Mouse (Mus musculus): ENCODE data around the gene Eya2. TPM values are rescaled to one million over a fixed set of nuclear protein-coding genes. Genes with fewer than 3 reads are reported as not detected.

Gene Eya2
- polyA plus RNA-seq, 1 experiment from 2014 or later = 3.2 TPM

GRCm38 (mm10) chr2:165626826-165627225, 32.0 kb downstream of the Eya2 start:
- no peak overlapping the region for H3K27ac ChIP-seq
- no peak overlapping the region for H3K4me2 ChIP-seq
- H3K27me3 ChIP-seq = no peaks in the 10 kb centered on the region
- H3K4me1 ChIP-seq = peaks cover 7% of the 10 kb centered on the region; the same call in 1 of the 2 replicates
- no peaks in the 10 kb centered on the region for H3K36me3 ChIP-seq
- H3K9ac ChIP-seq = no peak overlapping the region
- H3K4me3 ChIP-seq = no peak overlapping the region
- 71% methylated on average over 6 of the region's 6 CpGs for WGBS
- H3K9me3 ChIP-seq = no peaks in the 10 kb centered on the region
- no peak for ATAC-seq (ENCODE audit: borderline replicate concordance, extremely low read depth, low FRiP score, low TSS enrichment)

GRCm38 (mm10) chr2:165627974-165628373, 33.1 kb downstream of the Eya2 start:
- no peak for ATAC-seq (ENCODE audit: borderline replicate concordance, extremely low read depth, low FRiP score, low TSS enrichment)
- Histone ChIP-seq H3K9ac (no peak overlapping the region), H3K4me1 (peaks cover 10% of the 10 kb centered on the region), H3K27me3 (no peaks in the 10 kb centered on the region), H3K36me3 (no peaks in the 10 kb centered on the region), H3K9me3 (no peaks in the 10 kb centered on the region), H3K4me2 (no peak overlapping the region), H3K27ac (no peak overlapping the region), H3K4me3 (no peak overlapping the region)
- 54% methylated on average over 6 of the region's 6 CpGs for WGBS

- WGBS = 37% methylated on average over 8 of the region's 8 CpGs
- Histone ChIP-seq H3K9ac (no peak overlapping the region), H3K4me2 (no peak overlapping the region), H3K36me3 (no peaks in the 10 kb centered on the region), H3K9me3 (no peaks in the 10 kb centered on the region), H3K4me3 (no peak overlapping the region), H3K27ac (no peak overlapping the region), H3K4me1 (peaks cover 17% of the 10 kb centered on the region), H3K27me3 (no peaks in the 10 kb centered on the region)
- no peak for ATAC-seq (ENCODE audit: borderline replicate concordance, extremely low read depth, low FRiP score, low TSS enrichment)
Observed at GRCm38 (mm10) chr2:165629900-165630299, 35.1 kb downstream of the Eya2 start.

GRCm38 (mm10) chr2:165633011-165633785, 38.4 kb downstream of the Eya2 start:
- H3K36me3 ChIP-seq = no peaks in the 10 kb centered on the region
- H3K9ac ChIP-seq = no peak overlapping the region
- no peak overlapping the region for H3K4me2 ChIP-seq
- 53% methylated on average over 11 of the region's 11 CpGs for WGBS
- peak overlapping the region; percentile 74 for H3K27ac ChIP-seq
- no peaks in the 10 kb centered on the region for H3K27me3 ChIP-seq
- peaks cover 17% of the 10 kb centered on the region for H3K4me1 ChIP-seq
- ATAC-seq (ENCODE audit: borderline replicate concordance, extremely low read depth, low FRiP score, low TSS enrichment) = peak; percentile 58
- no peak overlapping the region for H3K4me3 ChIP-seq
- no peaks in the 10 kb centered on the region for H3K9me3 ChIP-seq

GRCm38 (mm10) chr2:165634481-165634880, 39.6 kb downstream of the Eya2 start:
- Histone ChIP-seq H3K27ac (no peak overlapping the region), H3K36me3 (no peaks in the 10 kb centered on the region), H3K4me3 (no peak overlapping the region), H3K4me2 (no peak overlapping the region), H3K27me3 (no peaks in the 10 kb centered on the region), H3K9me3 (no peaks in the 10 kb centered on the region), H3K4me1 (peaks cover 17% of the 10 kb centered on the region), H3K9ac (no peak overlapping the region)
- ATAC-seq (ENCODE audit: borderline replicate concordance, extremely low read depth, low FRiP score, low TSS enrichment) = no peak
- WGBS = 57% methylated on average over 7 of the region's 7 CpGs

- Histone ChIP-seq H3K4me1 (no peaks in the 10 kb centered on the region), H3K9ac (no peak overlapping the region), H3K4me2 (no peak overlapping the region), H3K9me3 (no peaks in the 10 kb centered on the region), H3K27ac (no peak overlapping the region), H3K27me3 (no peaks in the 10 kb centered on the region), H3K4me3 (no peak overlapping the region), H3K36me3 (no peaks in the 10 kb centered on the region)
- no peak for ATAC-seq (ENCODE audit: borderline replicate concordance, extremely low read depth, low FRiP score, low TSS enrichment)
- 60% methylated on average over 11 of the region's 11 CpGs for WGBS
Observed at GRCm38 (mm10) chr2:165639075-165639755, 44.4 kb downstream of the Eya2 start.

GRCm38 (mm10) chr2:165641909-165642505, 47.2 kb downstream of the Eya2 start:
- WGBS = 62% methylated on average over 14 of the region's 14 CpGs
- no peaks in the 10 kb centered on the region for H3K36me3 ChIP-seq
- no peaks in the 10 kb centered on the region for H3K9me3 ChIP-seq
- no peaks in the 10 kb centered on the region for H3K27me3 ChIP-seq
- no peak overlapping the region for H3K4me3 ChIP-seq
- no peak overlapping the region for H3K27ac ChIP-seq
- no peak overlapping the region for H3K9ac ChIP-seq
- no peaks in the 10 kb centered on the region for H3K4me1 ChIP-seq
- no peak for ATAC-seq (ENCODE audit: borderline replicate concordance, extremely low read depth, low FRiP score, low TSS enrichment)
- H3K4me2 ChIP-seq = no peak overlapping the region

GRCm38 (mm10) chr2:165643596-165643995, 48.8 kb downstream of the Eya2 start:
- H3K36me3 ChIP-seq = no peaks in the 10 kb centered on the region
- no peak overlapping the region for H3K4me3 ChIP-seq
- ATAC-seq (ENCODE audit: borderline replicate concordance, extremely low read depth, low FRiP score, low TSS enrichment) = no peak
- WGBS = 44% methylated on average over 3 of the region's 3 CpGs
- H3K9ac ChIP-seq = no peak overlapping the region
- H3K9me3 ChIP-seq = no peaks in the 10 kb centered on the region
- no peak overlapping the region for H3K4me2 ChIP-seq
- peak overlapping the region; percentile 31 for H3K27ac ChIP-seq
- H3K4me1 ChIP-seq = no peaks in the 10 kb centered on the region
- H3K27me3 ChIP-seq = no peaks in the 10 kb centered on the region

- no peak overlapping the region for H3K4me3 ChIP-seq
- ATAC-seq (ENCODE audit: borderline replicate concordance, extremely low read depth, low FRiP score, low TSS enrichment) = peak; percentile 23; the same call in 1 of the 2 replicates
- H3K9me3 ChIP-seq = no peaks in the 10 kb centered on the region
- H3K4me1 ChIP-seq = no peaks in the 10 kb centered on the region
- 38% methylated on average over 9 of the region's 9 CpGs for WGBS
- no peaks in the 10 kb centered on the region for H3K27me3 ChIP-seq
- H3K36me3 ChIP-seq = no peaks in the 10 kb centered on the region
- no peak overlapping the region for H3K4me2 ChIP-seq
- H3K9ac ChIP-seq = no peak overlapping the region
- peak overlapping the region; percentile 31 for H3K27ac ChIP-seq
Observed at GRCm38 (mm10) chr2:165644057-165644456, 49.2 kb downstream of the Eya2 start.

- Histone ChIP-seq H3K27ac (no peak overlapping the region), H3K9ac (no peak overlapping the region), H3K36me3 (no peaks in the 10 kb centered on the region), H3K27me3 (no peaks in the 10 kb centered on the region), H3K4me2 (no peak overlapping the region), H3K9me3 (no peaks in the 10 kb centered on the region), H3K4me3 (no peak overlapping the region), H3K4me1 (peaks cover 26% of the 10 kb centered on the region)
- no peak for ATAC-seq (ENCODE audit: borderline replicate concordance, extremely low read depth, low FRiP score, low TSS enrichment)
- WGBS = 27% methylated on average over 11 of the region's 11 CpGs
Observed at GRCm38 (mm10) chr2:165651031-165651430, 56.2 kb downstream of the Eya2 start.

GRCm38 (mm10) chr2:165652281-165652680, 57.4 kb downstream of the Eya2 start:
- Histone ChIP-seq H3K9ac (no peak overlapping the region), H3K4me1 (peaks cover 26% of the 10 kb centered on the region), H3K27me3 (no peaks in the 10 kb centered on the region), H3K27ac (no peak overlapping the region), H3K4me2 (no peak overlapping the region), H3K9me3 (no peaks in the 10 kb centered on the region), H3K4me3 (no peak overlapping the region), H3K36me3 (no peaks in the 10 kb centered on the region)
- no peak for ATAC-seq (ENCODE audit: borderline replicate concordance, extremely low read depth, low FRiP score, low TSS enrichment)
- WGBS = 55% methylated on average over 6 of the region's 6 CpGs
